Mouse (Mus musculus): ENCODE results near the gene Ankrd42. TPM values are rescaled to one million over a fixed set of nuclear protein-coding genes. Genes with fewer than 3 reads are reported as not detected.

Gene Ankrd42
- total and polyA plus RNA-seq, 3 experiments = 1.1 to 1.4 TPM; not detected in 1

DNA sequence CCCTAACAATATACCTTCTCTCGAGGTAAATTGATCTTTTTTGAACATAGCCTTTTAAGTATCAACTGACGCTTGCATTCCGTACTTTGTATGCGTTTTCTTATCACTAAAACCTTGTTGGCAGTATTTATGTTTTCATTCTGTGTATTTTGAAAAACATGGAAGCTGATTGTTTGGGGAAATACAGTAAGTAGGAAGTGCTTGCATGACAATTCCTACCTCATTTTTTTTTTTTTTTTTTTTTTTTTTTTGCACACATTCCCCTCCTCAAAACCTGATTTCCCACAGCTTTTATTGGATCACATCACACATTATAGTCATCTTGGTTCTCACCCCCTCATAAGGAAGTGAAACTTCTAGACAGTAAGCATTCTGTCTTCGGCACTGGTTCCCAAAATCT, 1.1 kb upstream of the Ankrd42 start:
- Histone ChIP-seq H3K27ac (ENCODE audit: control insufficient read depth, low read depth, low read length) (no peak overlapping the region), H3K9ac (ENCODE audit: control insufficient read depth, low read depth, low read length, poor library complexity, severe bottlenecking) (peak overlapping the region; percentile 77), H3K36me3 (ENCODE audit: control insufficient read depth in 1 of 2, insufficient read depth in 2 of 2, low read length in 2 of 2) (peaks cover 14 to 36% of the 10 kb centered on the region in 2 experiments; a peak in 3 of 4 replicates), H3K79me2 (ENCODE audit: control insufficient read depth, insufficient read depth, low read length, poor library complexity) (peaks cover 9% of the 10 kb centered on the region), H3K9me3 (replicated peaks; ENCODE audit: insufficient read depth, low read length) (no peaks in the 10 kb centered on the region), H3K4me3 (ENCODE audit: control insufficient read depth in 1 of 2, insufficient read depth in 1 of 2, low read depth in 2 of 2, low read length in 2 of 2) (peak overlapping the region; percentile 68 to 93; a peak in 3 of 4 replicates), H3K4me1 (ENCODE audit: control insufficient read depth in 1 of 2, insufficient read depth in 2 of 2, low read length in 2 of 2) (peaks cover 5 to 10% of the 10 kb centered on the region in 2 experiments; a peak in 3 of 4 replicates), H3K27me3 (ENCODE audit: control insufficient read depth in 1 of 2, insufficient read depth in 2 of 2, low read length in 2 of 2) (no peaks in the 10 kb centered on the region; a peak in 2 of 4 replicates)
- no peak for DNase-seq (ENCODE audit: low read depth, low spot score)
- peak; percentile 51; the same call in 1 of the 2 replicates for TF ChIP-seq ZNF384 (IDR thresholded peaks at IDR 0.05; ENCODE audit: low read depth, low read length)
- TF ChIP-seq POLR2AphosphoS2 (IDR thresholded peaks at IDR 0.05; ENCODE audit: low read length) = no peak

DNA sequence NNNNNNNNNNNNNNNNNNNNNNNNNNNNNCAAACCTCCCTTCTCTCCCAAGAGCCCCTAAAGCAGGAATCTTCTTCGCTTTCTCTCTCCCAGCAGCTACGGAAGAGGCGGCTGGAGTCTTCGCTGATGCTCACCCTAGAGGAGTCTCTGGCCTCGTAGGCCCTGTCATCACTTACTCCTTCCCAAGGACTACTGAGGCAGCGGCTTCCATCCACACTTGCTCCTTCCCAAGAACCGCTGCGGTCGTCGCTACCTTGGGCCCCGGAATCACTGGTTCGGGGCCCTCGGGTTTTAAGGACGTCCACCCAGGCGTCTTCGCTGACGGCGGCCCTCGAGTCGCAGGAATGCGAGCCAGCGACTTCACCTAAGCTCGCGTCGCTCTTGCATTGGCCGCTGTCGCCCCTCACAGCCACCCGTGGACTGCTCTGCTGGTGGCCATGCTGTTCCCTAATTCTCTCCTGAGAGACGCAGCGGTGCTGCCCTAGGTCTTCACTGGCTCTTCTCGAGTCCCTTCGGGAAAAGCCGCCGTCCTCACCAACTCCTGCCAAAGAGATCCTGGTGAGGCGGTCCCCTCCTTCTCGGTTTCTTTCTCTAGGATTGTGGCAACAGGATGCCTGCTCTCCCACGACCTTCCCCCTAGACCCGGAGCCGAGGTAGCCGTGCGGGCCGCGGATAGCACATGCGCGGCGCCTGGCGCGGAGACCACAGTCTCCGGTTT, 489 bp downstream of the Ankrd42 start:
- peak overlapping the region; percentile 68 to 93 for H3K4me3 ChIP-seq (ENCODE audit: control insufficient read depth in 1 of 2, insufficient read depth in 1 of 2, low read depth in 2 of 2, low read length in 2 of 2)
- H3K79me2 ChIP-seq (ENCODE audit: control insufficient read depth, insufficient read depth, low read length, poor library complexity) = peaks cover 9% of the 10 kb centered on the region
- TF ChIP-seq MXI1 (IDR thresholded peaks at IDR 0.05; ENCODE audit: low read depth, low read length) (no peak), TAL1 (IDR thresholded peaks at IDR 0.05; ENCODE audit: low read length) (no peak), TBP (IDR thresholded peaks at IDR 0.05; ENCODE audit: low read depth, low read length) (no peak), POLR2A (IDR thresholded peaks at IDR 0.05; ENCODE audit: control insufficient read depth in 1 of 2, insufficient read depth in 1 of 2, low read depth in 1 of 2, low read length in 2 of 2, poor library complexity in 1 of 2) (no peak), BHLHE40 (IDR thresholded peaks at IDR 0.05; ENCODE audit: borderline replicate concordance, low read depth, low read length) (no peak), MAFK (IDR thresholded peaks at IDR 0.05; ENCODE audit: borderline replicate concordance, low read depth, low read length) (no peak), CTCF (IDR thresholded peaks at IDR 0.05 in 2 of 3, conservative IDR thresholded peaks at IDR 0.05 in 1 of 3; ENCODE audit: control insufficient read depth in 1 of 3, insufficient read depth in 1 of 3, low read depth in 2 of 3, low read length in 3 of 3, poor library complexity in 1 of 3, severe bottlenecking in 1 of 3) (no peak), MAX (IDR thresholded peaks at IDR 0.05; ENCODE audit: low read length) (no peak), HCFC1 (IDR thresholded peaks at IDR 0.05; ENCODE audit: low read depth, low read length) (no peak), UBTF (IDR thresholded peaks at IDR 0.05; ENCODE audit: borderline replicate concordance, insufficient read depth, low read depth, low read length) (no peak), ZMIZ1 (IDR thresholded peaks at IDR 0.05; ENCODE audit: low read depth, low read length) (no peak), SIN3A (IDR thresholded peaks at IDR 0.05; ENCODE audit: low read length) (no peak), GATA1 (IDR thresholded peaks at IDR 0.05; ENCODE audit: low read depth, low read length) (no peak), NELFE (IDR thresholded peaks at IDR 0.05; ENCODE audit: low read depth, low read length) (no peak), JUND (IDR thresholded peaks at IDR 0.05; ENCODE audit: low read depth, low read length) (no peak), ZNF384 (IDR thresholded peaks at IDR 0.05; ENCODE audit: low read depth, low read length) (no peak), RAD21 (IDR thresholded peaks at IDR 0.05; ENCODE audit: low read depth, low read length) (no peak), CHD2 (IDR thresholded peaks at IDR 0.05; ENCODE audit: low read length) (no peak)
- H3K36me3 ChIP-seq (ENCODE audit: control insufficient read depth in 1 of 2, insufficient read depth in 2 of 2, low read length in 2 of 2) = peaks cover 9 to 21% of the 10 kb centered on the region in 2 experiments; a peak in 3 of 4 replicates
- H3K9ac ChIP-seq (ENCODE audit: control insufficient read depth, low read depth, low read length, poor library complexity, severe bottlenecking) = peak overlapping the region; percentile 61
- DNase-seq (ENCODE audit: low read depth, low spot score) = no peak
- no peaks in the 10 kb centered on the region for H3K9me3 ChIP-seq (replicated peaks; ENCODE audit: insufficient read depth, low read length)
- H3K4me1 ChIP-seq (ENCODE audit: control insufficient read depth in 1 of 2, insufficient read depth in 2 of 2, low read length in 2 of 2) = peaks cover 0 to 2% of the 10 kb centered on the region in 2 experiments; a peak in 3 of 4 replicates
- H3K27ac ChIP-seq (ENCODE audit: control insufficient read depth, low read depth, low read length) = no peak overlapping the region
- no peaks in the 10 kb centered on the region; a peak in 2 of 4 replicates for H3K27me3 ChIP-seq (ENCODE audit: control insufficient read depth in 1 of 2, insufficient read depth in 2 of 2, low read length in 2 of 2)

Data from MEL (cell line).